ENCODE assay signal across 18 mouse cellular contexts in the genomic region with DNA sequence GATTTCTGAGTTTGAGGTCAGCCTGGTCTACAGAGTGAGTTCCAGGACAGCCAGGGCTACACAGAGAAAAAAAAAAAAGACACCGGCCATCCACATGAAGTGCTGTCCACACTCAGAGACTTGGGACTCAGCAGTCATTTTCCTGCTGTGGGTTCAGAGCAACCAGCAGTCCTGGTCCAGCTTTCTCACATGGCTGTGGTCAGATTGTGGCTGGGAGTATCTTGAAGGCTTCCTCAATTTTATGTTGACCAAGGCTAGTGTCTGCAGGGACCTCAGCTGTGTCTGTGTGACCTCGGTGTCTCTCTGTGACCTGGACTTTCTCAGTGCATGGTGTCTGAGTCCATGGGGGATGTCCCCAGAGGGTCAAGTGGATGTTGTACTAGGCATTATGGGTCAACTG.
"Had no signal": no experiment of that assay in that cellular context is flagged by ENCODE, and none has a peak within 500 bp of the region (broad histone marks: within the 10 kb centered on the region; RNA-seq: fewer than 3 reads in every experiment).

No protein-coding gene starts in this region.

- H3K4me3 ChIP-seq: lung, embryonic 15.5 days; midbrain, embryonic 13.5 days; midbrain, embryonic 15.5 days; neural tube, embryonic 12.5 days; stomach, embryonic 15.5 days had no signal

- DNase-seq: liver, postnatal 0 days; lung, adult 2 months; lung, postnatal 14 days; lung, postnatal 36 days; right cerebral cortex, postnatal 14 days; thymus, adult 2 months; thymus, postnatal 25 days; thymus, postnatal 4 days had no signal

- ATAC-seq: liver, postnatal 0 days; lung, postnatal 0 days; midbrain, embryonic 13.5 days; midbrain, embryonic 15.5 days had no signal

- H3K9ac ChIP-seq: liver, postnatal 0 days; lung, embryonic 15.5 days; midbrain, embryonic 13.5 days; midbrain, embryonic 15.5 days; neural tube, embryonic 12.5 days; stomach, embryonic 15.5 days had no signal

- H3K27ac ChIP-seq: lung, embryonic 15.5 days; macrophage; midbrain, embryonic 13.5 days; midbrain, embryonic 15.5 days; neural tube, embryonic 12.5 days; stomach, embryonic 15.5 days; stomach, postnatal 0 days had no signal

- H3K4me2 ChIP-seq: lung, embryonic 15.5 days; midbrain, embryonic 11.5 days; midbrain, embryonic 13.5 days; midbrain, embryonic 15.5 days; neural tube, embryonic 12.5 days; stomach, embryonic 15.5 days had no signal

- H3K27me3 ChIP-seq: midbrain, embryonic 15.5 days; neural tube, embryonic 12.5 days; stomach, embryonic 15.5 days had no signal

- H3K36me3 ChIP-seq: lung, embryonic 15.5 days; midbrain, embryonic 13.5 days; midbrain, embryonic 15.5 days; neural tube, embryonic 12.5 days; stomach, embryonic 15.5 days had no signal

- H3K9me3 ChIP-seq: lung, embryonic 15.5 days; megakaryocyte, embryonic 14.5 days; midbrain, embryonic 13.5 days; midbrain, embryonic 15.5 days; neural tube, embryonic 12.5 days; stomach, embryonic 15.5 days had no signal
